ENCODE assay signal across 8 mouse cellular contexts in genomic region chr1:36690671-36691235, GRCm38 (mm10). TPM values are rescaled to one million over a fixed set of nuclear protein-coding genes. Genes with fewer than 3 reads are reported as not detected.
DNase-seq lines count a peak whose midpoint lies in the region; ATAC-seq and TF ChIP-seq lines count a peak whose summit lies in the region.

No protein-coding gene starts in this region.

- H3K27ac ChIP-seq in kidney, postnatal 0 days, result peak overlapping the region; percentile 68; the same call in 1 of the 2 replicates
- H3K27ac ChIP-seq in embryonic facial prominence, embryonic 10.5 days (replicated peaks), result peak overlapping the region; percentile 85
- peak overlapping the region; percentile 45; the same call in 1 of the 2 replicates for H3K27ac ChIP-seq in hindbrain, embryonic 14.5 days
- peak overlapping the region; percentile 62; the same call in 1 of the 2 replicates for H3K27ac ChIP-seq in midbrain, embryonic 15.5 days

- no peaks in the 10 kb centered on the region for H3K9me3 ChIP-seq in kidney, postnatal 0 days (replicated peaks; ENCODE audit: low read length)
- no peaks in the 10 kb centered on the region for H3K9me3 ChIP-seq in embryonic facial prominence, embryonic 10.5 days
- H3K9me3 ChIP-seq in hindbrain, embryonic 14.5 days (ENCODE audit: control insufficient read depth, low read length), result no peaks in the 10 kb centered on the region
- no peaks in the 10 kb centered on the region for H3K9me3 ChIP-seq in midbrain, embryonic 15.5 days

- DNase-seq in kidney, postnatal 0 days (ENCODE audit: low spot score), result no peak
- DNase-seq in kidney, postnatal 25 days, result no peak
- no peak for DNase-seq in embryonic facial prominence, embryonic 10.5 days (ENCODE audit: low spot score)
- no peak for DNase-seq in hindbrain, embryonic 14.5 days (ENCODE audit: low spot score)
- no peak for DNase-seq in spleen, adult 18-20 months
- DNase-seq in gastrocnemius, postnatal 25 days, result no peak
- no peak for DNase-seq in yolk sac, embryonic 10.5 days (ENCODE audit: low spot score)

- no peak for TF ChIP-seq CTCF in kidney, postnatal 0 days (IDR thresholded peaks at IDR 0.05; ENCODE audit: low read depth)

- peak overlapping the region; percentile 85 for H3K4me3 ChIP-seq in kidney, postnatal 0 days (replicated peaks; ENCODE audit: low read depth, low read length)
- peak overlapping the region; percentile 84 for H3K4me3 ChIP-seq in embryonic facial prominence, embryonic 10.5 days
- H3K4me3 ChIP-seq in hindbrain, embryonic 14.5 days (replicated peaks; ENCODE audit: low read length), result peak overlapping the region; percentile 76
- H3K4me3 ChIP-seq in midbrain, embryonic 15.5 days, result peak overlapping the region; percentile 91

- no peaks in the 10 kb centered on the region for H3K27me3 ChIP-seq in kidney, postnatal 0 days (ENCODE audit: insufficient read depth, low read length)
- no peaks in the 10 kb centered on the region for H3K27me3 ChIP-seq in embryonic facial prominence, embryonic 10.5 days (replicated peaks; ENCODE audit: low read depth, poor library complexity, severe bottlenecking)
- no peaks in the 10 kb centered on the region for H3K27me3 ChIP-seq in hindbrain, embryonic 14.5 days (ENCODE audit: control insufficient read depth, insufficient read depth, low read length)
- no peaks in the 10 kb centered on the region for H3K27me3 ChIP-seq in midbrain, embryonic 15.5 days (replicated peaks)

- 0 out of 2 replicates have a peak, but pooled peaks have one; percentile 15 for ATAC-seq in kidney, postnatal 0 days (replicated peaks; ENCODE audit: low FRiP score, low read depth)
- ATAC-seq in hindbrain, embryonic 14.5 days (ENCODE audit: low FRiP score), result peak; percentile 5
- peak; percentile 66 for ATAC-seq in midbrain, embryonic 15.5 days (replicated peaks)

- no peaks in the 10 kb centered on the region for H3K4me1 ChIP-seq in kidney, postnatal 0 days (replicated peaks; ENCODE audit: insufficient read depth, low read length)
- H3K4me1 ChIP-seq in embryonic facial prominence, embryonic 10.5 days, result peaks cover 17% of the 10 kb centered on the region
- H3K4me1 ChIP-seq in hindbrain, embryonic 14.5 days (replicated peaks; ENCODE audit: control insufficient read depth, insufficient read depth, low read length), result peaks cover 6% of the 10 kb centered on the region
- peaks cover 16% of the 10 kb centered on the region for H3K4me1 ChIP-seq in midbrain, embryonic 15.5 days

- H3K36me3 ChIP-seq in kidney, postnatal 0 days (ENCODE audit: insufficient read depth, low read length), result 0 out of 2 replicates have a peak, but pooled peaks cover 9% of the 10 kb centered on the region
- peaks cover 27% of the 10 kb centered on the region for H3K36me3 ChIP-seq in embryonic facial prominence, embryonic 10.5 days (replicated peaks)
- H3K36me3 ChIP-seq in hindbrain, embryonic 14.5 days (replicated peaks; ENCODE audit: control insufficient read depth, insufficient read depth), result peaks cover 25% of the 10 kb centered on the region
- peaks cover 13% of the 10 kb centered on the region; the same call in 1 of the 2 replicates for H3K36me3 ChIP-seq in midbrain, embryonic 15.5 days (replicated peaks)

- no peak overlapping the region for H3K9ac ChIP-seq in kidney, postnatal 0 days (ENCODE audit: low read depth, low read length)
- peak overlapping the region; percentile 54 for H3K9ac ChIP-seq in hindbrain, embryonic 14.5 days
- H3K9ac ChIP-seq in midbrain, embryonic 15.5 days, result peak overlapping the region; percentile 35; the same call in 1 of the 2 replicates

- WGBS in kidney, postnatal 0 days, result 56% methylated on average over 11 of the region's 11 CpGs
- WGBS in embryonic facial prominence, embryonic 10.5 days, result 62% methylated on average over 11 of the region's 11 CpGs
- 63% methylated on average over 11 of the region's 11 CpGs for WGBS in hindbrain, embryonic 14.5 days
- WGBS in midbrain, embryonic 15.5 days, result 64% methylated on average over 11 of the region's 11 CpGs

- H3K4me2 ChIP-seq in kidney, postnatal 0 days (ENCODE audit: low read length), result peak overlapping the region; percentile 79
- H3K4me2 ChIP-seq in hindbrain, embryonic 14.5 days (replicated peaks), result peak overlapping the region; percentile 87
- peak overlapping the region; percentile 90 for H3K4me2 ChIP-seq in midbrain, embryonic 15.5 days

RNA-seq across cellular contexts. Expression of gene Cox5b, which starts 0.5 kb away (rescaled TPM):
- polyA plus RNA-seq in kidney, postnatal 0 days (2015; fragmentation: Nextera tagmentation; extraction: Ambion mirVana), result 1,072 and 1,147 TPM in 2 replicates
- polyA plus RNA-seq in embryonic facial prominence, embryonic 10.5 days (2016; fragmentation: Nextera tagmentation; extraction: Ambion mirVana), result 515 and 522 TPM in 2 replicates
- polyA plus RNA-seq in hindbrain, embryonic 14.5 days (2014; fragmentation: Nextera tagmentation; extraction: Ambion mirVana), result 772 and 811 TPM in 2 replicates
- 612 and 618 TPM in 2 replicates for polyA plus RNA-seq in midbrain, embryonic 15.5 days (2015; fragmentation: Nextera tagmentation; extraction: Ambion mirVana)
- total RNA-seq in gastrocnemius, postnatal 25 days (2021), result 1,000 to 10,000 TPM; 1,291 to 1,333 TPM

RNA-seq across cellular contexts. Expression of gene Fam178b, which starts 7.8 kb away (rescaled TPM):
- polyA plus RNA-seq in kidney, postnatal 0 days (2015; fragmentation: Nextera tagmentation; extraction: Ambion mirVana), result 1.0 and 1.6 TPM in 2 replicates
- 0.57 and 0.65 TPM in 2 replicates for polyA plus RNA-seq in embryonic facial prominence, embryonic 10.5 days (2016; fragmentation: Nextera tagmentation; extraction: Ambion mirVana)
- not detected in 2 replicates for polyA plus RNA-seq in hindbrain, embryonic 14.5 days (2014; fragmentation: Nextera tagmentation; extraction: Ambion mirVana)
- polyA plus RNA-seq in midbrain, embryonic 15.5 days (2015; fragmentation: Nextera tagmentation; extraction: Ambion mirVana), result not detected in 2 replicates
- 1 to 10 TPM in 1 of 2 experiments, under 1 TPM in 1; 0.61 to 1.2 TPM for total RNA-seq in gastrocnemius, postnatal 25 days (2021)

RNA-seq across cellular contexts. Expression of gene 4933424G06Rik, which starts 19.2 kb away (rescaled TPM):
- polyA plus RNA-seq in kidney, postnatal 0 days (2015; fragmentation: Nextera tagmentation; extraction: Ambion mirVana), result 0.11 TPM in 1 of 2 replicates, not detected in the other
- polyA plus RNA-seq in embryonic facial prominence, embryonic 10.5 days (2016; fragmentation: Nextera tagmentation; extraction: Ambion mirVana), result not detected in 2 replicates
- polyA plus RNA-seq in hindbrain, embryonic 14.5 days (2014; fragmentation: Nextera tagmentation; extraction: Ambion mirVana), result 0.48 and 0.54 TPM in 2 replicates
- 0.84 and 1.1 TPM in 2 replicates for polyA plus RNA-seq in midbrain, embryonic 15.5 days (2015; fragmentation: Nextera tagmentation; extraction: Ambion mirVana)
- 1 to 10 TPM in 1 of 2 experiments, not detected in 1; 1.1 TPM for total RNA-seq in gastrocnemius, postnatal 25 days (2021)

RNA-seq across cellular contexts. Expression of gene Actr1b, which starts 23.5 kb away (rescaled TPM):
- polyA plus RNA-seq in kidney, postnatal 0 days (2015; fragmentation: Nextera tagmentation; extraction: Ambion mirVana), result 77.8 and 92.8 TPM in 2 replicates
- 137 and 141 TPM in 2 replicates for polyA plus RNA-seq in embryonic facial prominence, embryonic 10.5 days (2016; fragmentation: Nextera tagmentation; extraction: Ambion mirVana)
- polyA plus RNA-seq in hindbrain, embryonic 14.5 days (2014; fragmentation: Nextera tagmentation; extraction: Ambion mirVana), result 95.0 and 97.4 TPM in 2 replicates
- polyA plus RNA-seq in midbrain, embryonic 15.5 days (2015; fragmentation: Nextera tagmentation; extraction: Ambion mirVana), result 110 and 112 TPM in 2 replicates
- total RNA-seq in gastrocnemius, postnatal 25 days (2021), result 100 to 1,000 TPM; 141 to 179 TPM

Comparison
In these comparisons a context has a peak if more than half of its experiments do, and no peak if none do; other contexts are left out.
1. ATAC-seq: peak in every context shown above with its lines; median percentile 66 in midbrain, embryonic 15.5 days; 15 in kidney, postnatal 0 days; 5 in hindbrain, embryonic 14.5 days.